Mouse (Mus musculus): ENCODE results near the gene Cobll1.
"Not testable (repeated sequence)": the region's sequence is repeated elsewhere in the genome, so short reads cannot be mapped to it uniquely, and the experiment has no call there.

Cobll1 gene

DNA sequence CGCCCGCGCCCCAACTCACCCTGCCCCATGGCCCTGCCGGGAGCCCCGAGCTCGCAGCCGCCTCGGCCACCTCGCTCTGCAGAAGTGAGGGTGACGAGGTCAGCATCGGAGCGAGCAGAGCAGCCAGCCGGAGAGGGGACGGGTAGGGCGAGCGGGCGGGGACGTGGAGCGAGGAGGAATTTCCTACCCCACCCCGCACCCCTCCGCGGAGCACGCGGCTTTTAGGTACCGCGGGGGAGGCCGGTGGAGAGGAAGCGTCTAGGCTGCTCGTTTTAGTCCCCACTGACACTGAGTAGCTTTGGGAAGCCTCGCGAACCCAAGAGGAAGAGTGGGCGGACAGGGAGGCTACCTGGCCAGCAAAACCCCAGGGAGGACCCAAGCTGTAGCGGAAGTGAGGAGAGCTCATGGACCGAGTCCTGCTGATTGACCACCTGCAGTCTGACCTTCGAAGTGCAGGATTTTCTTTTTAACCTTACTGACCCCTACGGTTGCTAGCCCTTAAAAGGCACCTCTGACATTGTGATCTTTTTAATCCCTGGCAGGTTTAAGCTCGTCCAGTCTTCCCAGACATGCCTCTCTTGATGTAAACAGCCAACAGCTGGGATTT is at the start of gene Cobll1:
Gene Cobll1 (minus strand): TSS at position 440 of the 607 bp plus-strand sequence.
- no peak for DNase-seq (ENCODE audit: low read depth, low spot score)

DNA sequence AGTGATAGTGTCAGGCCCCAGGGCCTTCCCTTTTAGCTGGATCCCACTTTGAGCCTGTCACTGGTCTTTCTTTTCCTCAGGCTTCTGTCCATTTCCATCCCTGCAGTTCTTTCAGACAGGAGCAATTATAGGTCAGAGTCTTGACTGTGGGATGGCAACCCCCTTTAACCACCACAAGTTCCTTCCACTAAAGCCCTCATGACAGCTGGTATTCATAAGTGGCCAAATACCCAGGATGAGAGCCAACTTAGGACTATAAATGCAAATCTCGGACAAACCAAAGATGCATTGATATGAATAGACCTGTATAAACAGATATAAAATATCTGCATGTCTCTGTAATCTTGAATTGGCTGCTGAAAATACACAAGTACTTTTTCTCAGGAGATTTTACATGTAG is 49.5 kb upstream of the Cobll1 start:
- DNase-seq (ENCODE audit: low read depth, low spot score): no peak

DNA sequence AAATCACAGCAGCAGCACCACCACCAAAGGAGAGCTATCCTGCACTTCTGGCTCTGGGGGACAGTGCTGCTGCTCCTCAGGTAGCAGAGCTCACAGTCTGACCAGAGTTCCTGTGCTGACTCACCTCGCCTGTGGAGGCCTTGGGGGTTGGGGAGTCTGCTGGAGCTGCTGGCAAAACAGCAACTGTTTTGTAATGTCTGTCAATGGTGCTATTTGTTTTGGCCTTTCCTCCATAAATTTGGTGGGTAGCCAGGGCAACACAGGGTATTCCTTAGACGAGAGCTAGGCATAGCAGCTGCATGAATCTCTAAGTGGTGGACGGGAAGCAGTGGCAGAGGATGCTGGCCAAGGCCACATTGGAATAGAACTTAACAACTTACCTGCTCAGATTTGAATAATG is 46.2 kb upstream of the Cobll1 start:
- no peak for DNase-seq (ENCODE audit: low read depth, low spot score)

DNA sequence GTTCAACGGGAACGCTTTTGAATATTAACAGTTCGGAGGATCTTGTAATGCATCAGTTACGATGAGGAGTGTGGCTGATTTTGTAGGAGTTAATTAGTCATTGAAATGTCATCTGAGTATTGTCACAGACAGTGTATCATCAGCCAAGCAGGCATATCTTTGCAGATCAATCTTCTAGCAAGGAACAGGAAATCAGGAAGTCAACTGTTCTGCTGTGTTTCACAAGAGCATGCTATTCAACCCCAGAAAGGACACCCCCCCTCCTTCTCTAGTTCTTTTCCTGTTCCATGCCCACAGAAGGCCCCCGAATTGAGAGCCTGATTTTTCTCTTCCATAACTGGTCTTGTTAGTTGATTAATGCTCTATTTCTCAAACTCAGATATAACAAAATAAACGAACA is 43.8 kb upstream of the Cobll1 start:
- DNase-seq (ENCODE audit: low read depth, low spot score): no peak

DNA sequence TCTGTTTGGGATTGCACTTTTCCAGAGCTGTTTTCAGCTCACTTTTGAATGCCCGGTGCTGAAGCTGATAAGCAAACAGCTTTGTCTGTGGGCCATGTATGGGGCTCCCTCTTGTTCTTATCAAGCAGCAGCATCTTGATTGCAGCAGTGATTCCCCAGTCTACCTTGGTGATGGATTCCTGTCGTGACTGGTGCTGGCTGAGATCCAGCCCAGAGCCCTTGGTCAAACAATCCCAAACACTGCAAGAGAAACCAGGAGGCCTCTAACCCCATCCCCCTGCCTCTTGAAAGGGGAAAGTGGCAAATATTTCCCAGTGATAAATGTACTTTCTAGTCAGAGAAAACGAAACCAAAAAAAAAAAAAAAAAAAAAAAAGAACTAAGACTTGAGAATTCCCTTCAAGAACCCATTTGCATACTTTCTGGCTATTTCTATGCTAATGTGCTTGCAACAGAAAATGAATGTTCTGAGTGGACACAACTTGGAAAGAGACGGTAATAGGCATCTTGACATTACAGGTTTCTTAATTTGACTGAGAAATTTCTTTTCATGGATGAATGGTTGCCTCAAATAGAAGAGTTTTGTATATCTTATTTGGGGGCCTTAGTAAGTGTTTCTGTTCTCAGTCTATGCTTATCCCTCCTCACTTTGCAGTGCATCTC is 40.0 kb upstream of the Cobll1 start:
- no peak for DNase-seq (ENCODE audit: low read depth, low spot score)

DNA sequence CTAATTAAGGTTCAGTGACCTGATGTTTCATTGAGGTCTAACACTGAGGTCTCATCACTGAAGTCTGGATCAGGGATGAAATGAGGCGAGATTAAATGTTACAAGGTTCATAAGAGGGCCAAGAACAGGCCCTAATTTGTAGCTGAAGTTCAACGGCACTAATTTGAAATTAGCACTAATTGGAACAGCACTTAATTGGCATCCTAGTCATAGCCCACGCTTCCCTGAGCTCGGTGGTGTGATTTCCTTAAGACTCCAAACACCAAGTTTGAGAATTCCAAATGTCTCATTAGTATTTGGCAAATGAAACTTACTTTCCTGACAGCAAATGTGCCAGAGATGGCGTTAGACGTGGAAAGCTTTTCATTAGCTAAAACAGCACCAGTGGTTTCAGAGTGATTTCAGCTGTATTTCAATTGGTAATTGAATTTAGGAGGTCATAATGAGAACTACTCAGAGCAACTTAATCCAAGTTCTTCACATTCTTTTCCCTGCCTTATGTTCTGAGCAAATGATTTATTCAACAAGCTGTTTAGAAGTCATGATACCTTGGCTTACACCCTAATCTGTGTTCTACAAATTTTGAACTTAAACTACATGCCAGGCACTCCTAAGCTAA is 36.3 kb upstream of the Cobll1 start:
- no peak for DNase-seq (ENCODE audit: low read depth, low spot score)

DNA sequence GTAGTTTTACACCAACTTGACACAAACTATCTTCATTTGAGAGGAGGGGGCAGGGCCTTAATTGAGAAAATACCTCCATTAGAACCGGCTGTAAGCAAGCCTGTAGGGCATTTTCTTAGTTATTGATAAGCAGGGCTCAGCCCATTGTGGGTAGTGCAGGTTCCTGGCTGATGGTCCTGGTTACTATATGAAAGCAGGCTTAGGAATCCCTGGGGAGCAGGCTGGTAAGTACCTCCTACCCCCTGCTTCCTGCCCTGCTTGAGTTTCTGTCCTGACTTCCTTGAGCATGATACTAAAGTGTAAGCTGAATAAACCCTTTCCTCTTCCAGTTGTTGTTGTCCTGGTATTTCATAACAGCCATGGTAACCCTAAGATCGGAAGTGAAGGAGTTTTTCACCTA is 34.7 kb upstream of the Cobll1 start:
- no peak for DNase-seq (ENCODE audit: low read depth, low spot score)

DNA sequence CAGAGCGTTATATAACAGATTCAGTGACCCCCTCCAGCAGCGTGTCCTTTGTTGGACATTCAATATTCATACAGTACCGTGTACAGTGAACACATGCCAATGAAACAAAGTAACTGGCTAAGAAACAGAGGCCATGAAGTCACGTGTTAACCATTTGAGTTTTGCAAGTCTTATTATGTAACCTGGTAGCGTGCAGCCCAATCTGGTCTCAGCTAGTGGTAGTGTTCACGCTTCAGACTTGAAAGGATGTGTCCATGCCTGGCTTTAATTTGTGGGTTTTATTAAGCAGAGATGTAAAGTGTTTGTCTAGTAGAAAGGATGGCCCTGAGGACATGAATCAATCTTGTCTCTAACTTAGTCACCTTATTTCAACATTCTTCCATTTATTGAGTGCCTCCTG is 29.5 kb upstream of the Cobll1 start:
- DNase-seq (ENCODE audit: low read depth, low spot score): no peak

DNA sequence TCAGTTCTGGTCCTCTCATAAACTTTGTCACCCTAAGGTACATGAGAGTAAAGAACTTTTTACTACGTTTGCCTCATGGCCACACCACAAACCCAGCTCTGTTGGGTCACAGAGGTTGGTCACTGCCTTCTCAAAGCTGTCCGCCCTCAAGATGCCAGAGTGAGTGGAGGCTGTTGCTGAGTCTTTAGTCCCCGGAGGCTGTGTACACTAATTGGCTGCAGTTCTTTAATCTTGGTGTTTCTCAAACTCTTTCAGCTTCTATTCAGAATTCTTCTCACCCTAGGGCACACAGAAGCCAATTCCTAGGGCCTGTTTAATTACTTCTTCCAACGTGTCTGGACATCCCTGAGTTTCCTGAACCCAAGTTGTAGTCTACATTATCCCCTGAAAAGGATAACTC is 28.6 kb upstream of the Cobll1 start:
- DNase-seq (ENCODE audit: low read depth, low spot score): no peak

DNA sequence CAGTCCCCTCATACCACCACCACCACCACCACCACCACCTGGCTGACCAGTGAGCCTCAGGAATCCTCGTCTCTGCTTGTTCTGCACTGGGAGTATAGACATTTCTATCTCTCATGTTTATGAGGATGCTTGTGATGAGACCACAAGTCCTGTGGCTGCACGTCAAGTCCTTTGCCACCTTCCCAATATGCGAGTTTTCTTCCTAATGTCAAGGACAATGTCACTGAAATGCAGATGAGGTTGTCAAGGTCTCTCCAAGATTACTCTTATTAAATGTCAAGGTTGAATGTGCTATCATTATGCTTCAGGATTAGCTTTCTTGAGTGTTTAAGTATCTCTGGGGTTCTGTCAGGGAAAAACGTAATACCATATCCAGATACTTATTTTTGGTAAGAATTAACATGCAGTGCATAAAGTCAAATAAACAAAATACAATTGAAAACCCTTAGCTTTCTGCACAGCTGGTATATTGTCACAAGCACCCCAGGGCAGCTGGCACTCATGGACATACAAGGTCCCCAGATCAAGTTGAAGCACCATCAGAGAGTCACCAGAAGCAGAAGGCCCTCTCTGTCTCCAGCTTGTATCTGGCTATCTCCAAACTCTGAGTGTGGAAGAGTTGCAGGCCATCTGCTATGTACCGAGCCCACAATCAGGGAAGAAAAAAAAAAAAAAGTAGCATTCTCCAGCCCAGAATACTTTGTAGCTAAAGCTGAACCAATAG is 27.5 kb upstream of the Cobll1 start:
- no peak for DNase-seq (ENCODE audit: low read depth, low spot score)

DNA sequence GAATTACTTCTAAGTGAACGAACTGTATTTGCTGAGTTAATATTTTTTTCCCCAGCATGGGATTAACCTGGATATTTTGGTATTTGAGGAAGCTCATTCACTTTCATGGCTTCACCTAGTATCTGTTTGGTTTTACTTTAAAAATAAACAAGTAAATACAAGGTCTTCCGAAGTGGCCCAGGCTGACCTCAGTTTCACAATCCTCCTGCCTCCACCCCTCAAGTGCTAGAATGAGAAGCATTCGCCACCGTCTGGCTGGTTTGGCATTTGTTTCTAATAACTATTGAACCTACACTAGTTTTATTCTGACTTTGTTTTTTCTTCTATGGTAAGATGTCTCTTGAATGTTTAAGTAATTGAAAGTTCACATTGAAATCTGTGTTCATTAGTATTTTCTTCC is 23.0 kb upstream of the Cobll1 start:
- no peak for DNase-seq (ENCODE audit: low read depth, low spot score)

DNA sequence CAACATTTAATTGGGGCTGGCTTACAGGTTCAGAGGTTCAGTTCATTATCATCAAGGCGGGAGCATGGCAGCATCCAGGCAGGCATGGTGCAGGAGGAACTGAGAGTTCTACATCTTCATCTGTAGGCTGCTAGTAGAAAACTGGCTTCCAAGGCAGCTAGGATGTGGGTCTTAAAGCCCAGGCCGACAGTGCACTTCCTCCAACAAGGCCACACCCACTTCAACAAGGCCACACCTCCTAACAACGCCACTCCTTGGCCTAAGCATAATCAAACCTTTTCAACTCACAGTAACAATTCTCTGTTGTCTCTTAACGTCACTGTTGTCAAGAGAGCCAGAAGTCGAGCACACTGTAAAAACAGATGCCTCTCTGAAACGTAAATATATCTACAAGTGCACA is 21.6 kb upstream of the Cobll1 start:
- not testable (repeated sequence) for DNase-seq (ENCODE audit: low read depth, low spot score)

DNA sequence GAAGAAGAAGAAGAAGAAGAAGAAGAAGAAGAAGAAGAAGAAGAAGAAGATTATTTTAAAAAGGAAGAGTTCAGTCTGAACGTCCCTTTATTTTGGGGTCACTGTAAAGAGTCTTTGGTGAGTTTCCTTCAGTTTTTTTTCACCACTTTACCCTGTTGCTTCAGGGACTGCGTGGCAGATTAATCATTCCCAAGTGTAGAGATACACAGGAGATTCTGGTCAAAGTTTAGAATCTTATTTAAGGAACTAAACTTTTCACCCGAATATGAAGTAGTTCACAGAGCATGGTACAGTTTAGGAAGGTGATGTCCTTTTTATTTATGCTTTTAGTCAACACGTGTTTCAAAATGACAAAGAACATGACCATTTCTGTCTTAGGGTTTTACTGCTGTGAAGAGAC is 21.2 kb upstream of the Cobll1 start:
- DNase-seq (ENCODE audit: low read depth, low spot score): no peak

DNA sequence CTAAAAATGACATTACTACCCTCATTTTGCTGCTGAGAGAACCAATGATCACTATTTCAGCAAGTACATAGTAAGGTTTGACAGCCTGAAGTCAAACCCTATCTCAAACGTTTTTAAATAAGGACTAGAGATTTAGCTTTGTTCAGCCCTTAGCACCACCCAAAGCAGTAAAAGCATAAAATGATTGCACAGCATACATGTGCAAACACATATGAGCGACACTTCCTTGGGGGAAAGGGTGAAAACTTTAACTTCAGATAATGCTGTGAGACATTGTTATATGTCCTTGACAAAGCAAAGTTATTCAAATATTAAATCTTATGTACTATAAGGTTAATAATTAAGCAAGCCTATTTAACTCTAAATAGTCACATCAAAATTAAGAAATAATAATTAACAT is 18.2 kb upstream of the Cobll1 start:
- no peak for DNase-seq (ENCODE audit: low read depth, low spot score)

DNA sequence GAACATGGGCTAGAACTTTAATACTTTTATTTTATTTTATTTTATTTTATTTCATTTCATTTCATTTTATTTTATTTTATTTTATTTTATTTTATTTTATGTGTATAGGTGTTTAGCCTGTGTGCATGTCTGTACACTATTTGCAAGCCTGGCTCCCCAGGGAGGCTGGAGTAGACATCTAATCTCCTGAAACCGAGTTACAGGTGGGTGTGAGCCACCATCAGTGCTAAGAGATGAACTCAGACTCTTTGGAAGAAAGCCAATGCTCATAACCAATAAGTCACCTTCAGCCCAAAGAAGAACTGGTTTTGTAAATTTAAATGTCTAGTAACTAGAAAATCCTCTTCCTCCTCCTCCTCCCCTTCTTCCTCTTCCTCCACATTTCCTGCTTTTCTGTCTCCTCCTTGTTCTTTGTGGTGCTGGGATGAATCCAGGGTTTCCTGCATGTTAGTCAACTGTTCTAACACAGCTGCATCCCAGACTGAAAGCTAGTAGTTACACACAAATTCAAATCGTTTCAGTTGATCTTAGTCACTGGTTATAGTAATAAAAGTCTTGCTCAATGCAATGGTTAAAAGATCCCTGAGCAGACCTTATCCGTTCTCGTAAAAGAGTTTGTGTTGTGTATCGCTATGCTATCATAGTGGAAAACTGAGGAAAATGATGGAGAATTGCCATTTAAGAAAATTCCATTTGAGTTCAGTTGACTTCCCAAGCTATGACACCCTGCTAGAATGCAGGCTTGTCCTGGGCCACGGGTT is 17.5 kb upstream of the Cobll1 start:
- DNase-seq (ENCODE audit: low read depth, low spot score): no peak

DNA sequence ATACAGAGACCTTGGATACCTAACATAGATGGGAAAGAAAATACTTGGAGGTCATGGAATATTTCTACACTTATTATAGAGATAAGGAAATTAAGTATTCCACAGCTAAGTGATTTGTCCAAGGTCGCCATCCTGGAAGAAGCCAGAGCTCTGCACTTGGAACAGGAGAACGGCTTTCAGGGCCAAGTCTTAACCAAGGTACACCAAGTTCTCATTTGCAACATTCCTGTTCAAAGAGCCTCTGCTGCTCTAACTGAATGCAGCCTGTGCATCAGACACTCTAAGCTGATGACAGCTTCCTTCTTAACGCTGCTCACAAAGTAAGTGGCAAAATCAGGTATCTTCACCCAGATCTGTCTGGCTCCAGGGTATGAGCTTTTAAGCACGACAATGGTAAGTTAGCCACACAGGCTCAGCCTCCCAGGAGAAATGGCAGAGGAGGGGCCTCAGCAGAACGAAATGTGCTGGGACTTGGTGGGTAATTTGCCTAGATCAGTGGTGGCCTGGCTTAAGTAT is 11.4 kb upstream of the Cobll1 start:
- DNase-seq (ENCODE audit: low read depth, low spot score): no peak

DNA sequence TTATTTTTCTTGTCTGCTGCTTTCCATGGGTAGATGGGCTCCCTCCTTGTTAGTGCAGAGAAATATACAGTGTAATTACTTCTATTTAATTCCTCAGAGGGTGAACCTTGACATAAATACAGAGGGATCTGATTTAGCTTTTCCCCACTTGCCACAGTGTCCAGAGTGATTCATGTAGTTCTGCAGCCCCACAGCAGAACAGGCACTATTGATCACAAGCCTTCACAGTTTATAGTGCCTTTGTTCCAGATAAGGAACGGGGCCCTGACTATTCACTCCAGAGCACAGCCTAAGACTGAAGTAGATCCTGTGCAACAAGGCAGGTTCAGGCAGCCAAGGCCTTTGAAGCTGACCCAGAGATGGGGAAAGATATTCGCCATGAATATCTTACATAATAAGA is 10.4 kb upstream of the Cobll1 start:
- no peak for DNase-seq (ENCODE audit: low read depth, low spot score)

DNA sequence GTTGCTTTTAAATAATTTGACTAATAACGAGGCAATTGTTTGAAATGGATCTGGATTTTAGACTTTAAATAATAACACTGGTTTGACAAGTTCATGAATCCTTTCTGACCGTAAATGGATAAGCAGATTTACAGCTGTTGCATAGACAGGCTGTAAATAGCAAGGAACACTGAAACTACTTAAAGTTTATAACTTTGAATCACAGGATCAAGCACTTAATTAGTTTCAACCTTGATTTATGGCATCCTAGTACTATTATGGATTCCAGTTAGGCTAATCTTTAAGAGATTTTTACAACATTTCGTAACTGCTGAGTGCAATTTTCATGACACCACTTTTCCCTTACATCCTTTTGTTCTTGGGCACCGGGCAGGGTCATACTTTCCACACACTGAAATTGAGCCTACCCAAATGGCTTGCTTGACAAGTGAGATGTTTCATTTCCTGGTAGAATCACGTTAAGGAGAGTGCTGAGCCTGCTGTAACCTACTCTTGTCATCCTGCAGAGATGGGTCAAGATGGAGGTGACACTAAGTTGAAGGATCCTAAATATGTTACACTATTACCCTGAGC is 1.1 kb upstream of the Cobll1 start:
- no peak for DNase-seq (ENCODE audit: low read depth, low spot score)

DNA sequence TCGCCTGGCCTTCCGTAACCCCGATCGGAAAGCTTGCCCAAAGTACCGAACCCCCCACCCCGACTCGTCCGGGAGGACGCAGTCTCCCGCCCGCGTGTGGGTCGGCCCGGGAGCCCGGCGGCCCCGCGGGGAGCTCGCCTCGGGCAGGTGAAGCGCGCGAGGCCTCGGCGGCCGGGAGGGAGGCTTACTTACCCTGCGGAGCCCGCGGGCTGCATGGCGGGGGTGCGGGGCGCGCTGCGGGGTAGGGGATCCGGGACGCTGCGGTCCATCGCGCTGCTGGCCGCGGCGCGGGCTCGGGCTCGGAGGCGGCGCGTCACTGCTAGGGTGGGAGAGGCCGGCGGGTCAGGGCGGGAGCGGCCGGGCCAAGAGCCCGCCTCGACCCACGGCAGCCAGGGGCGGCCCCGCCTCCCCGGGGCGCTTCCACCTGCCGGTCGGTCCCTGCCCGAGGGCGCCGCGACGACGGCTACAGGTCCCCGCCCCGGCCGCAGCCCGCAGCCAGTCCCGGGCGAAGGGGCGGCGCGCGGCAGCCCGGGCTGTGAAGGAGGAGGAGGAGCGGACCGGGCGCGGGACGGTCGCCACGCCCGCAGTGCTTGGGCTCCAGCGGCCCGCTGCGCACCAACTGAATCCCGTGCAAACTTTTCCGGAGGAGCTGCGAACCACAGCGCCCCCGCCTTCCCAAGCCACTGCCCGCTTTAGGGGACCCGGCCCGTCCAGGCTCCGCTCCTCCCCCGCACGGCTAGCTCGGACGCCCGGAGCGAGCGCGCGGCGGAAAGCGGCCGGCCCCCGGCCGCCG is 836 bp downstream of the Cobll1 start:
- DNase-seq (ENCODE audit: low read depth, low spot score): no peak

DNA sequence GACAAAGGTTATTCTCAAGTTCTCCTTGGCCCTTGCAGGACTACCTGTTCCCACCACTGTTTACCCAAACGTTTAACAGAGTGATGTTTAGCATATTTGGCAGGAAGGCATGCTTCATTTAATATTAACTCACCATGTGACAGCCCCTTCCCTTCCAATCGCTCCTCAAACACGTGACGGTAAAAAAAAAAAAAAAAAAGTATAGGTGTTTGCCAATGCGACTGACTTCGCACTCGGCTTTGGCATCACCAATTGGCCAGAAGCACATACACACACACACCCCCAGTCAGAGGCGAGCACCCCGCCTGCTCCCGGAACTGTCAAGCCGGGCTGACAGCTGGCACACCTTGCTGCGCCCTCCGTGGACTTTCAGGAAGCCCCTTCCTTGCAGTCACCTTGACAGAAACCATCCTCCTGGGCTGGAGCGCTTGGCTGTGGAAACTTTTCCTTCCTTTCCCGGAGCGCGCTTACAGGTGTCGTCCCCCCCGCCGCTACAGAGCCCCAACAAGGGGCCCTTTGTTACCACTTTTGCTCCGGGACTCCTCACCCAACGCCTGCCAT is 1.5 kb downstream of the Cobll1 start:
- no peak for DNase-seq (ENCODE audit: low read depth, low spot score)

All from WW6 (cell line).